ENCODE assay signal across 9 mouse cellular contexts in the genomic region with DNA sequence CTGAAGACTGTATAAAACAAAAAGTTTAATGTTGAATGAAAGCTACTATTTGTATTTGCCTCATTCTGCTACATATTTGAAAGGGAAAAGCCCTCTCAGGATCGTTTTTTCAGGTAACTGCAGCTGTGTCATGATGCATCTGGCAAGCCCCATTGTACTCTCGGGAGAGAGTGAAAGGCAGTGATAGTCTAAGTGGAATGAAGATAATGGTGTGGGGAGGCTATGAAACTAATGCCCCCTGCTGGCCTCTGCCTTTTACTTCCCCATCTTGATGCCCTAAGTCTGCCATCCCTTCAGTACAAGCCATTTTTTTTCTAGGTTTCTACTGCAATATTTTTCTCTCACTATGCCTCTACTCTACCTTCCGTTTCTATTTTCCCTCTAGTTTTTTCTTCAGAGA.
DNase-seq lines count a peak whose midpoint lies in the region; ATAC-seq and TF ChIP-seq lines count a peak whose summit lies in the region.
"Had no signal": no experiment of that assay in that cellular context is flagged by ENCODE, and none has a peak within 500 bp of the region (broad histone marks: within the 10 kb centered on the region; RNA-seq: fewer than 3 reads in every experiment).

No protein-coding gene starts in this region.

- H3K4me1 ChIP-seq in hindbrain, postnatal 0 days (ENCODE audit: insufficient read depth, low read length) = no peaks in the 10 kb centered on the region
- no peaks in the 10 kb centered on the region for H3K4me1 ChIP-seq in hindbrain, embryonic 16.5 days (ENCODE audit: control insufficient read depth, insufficient read depth, low read depth, low read length)
- H3K4me1 ChIP-seq in E14TG2a.4 (replicated peaks; ENCODE audit: low read depth, low read length) = no peaks in the 10 kb centered on the region
- no peaks in the 10 kb centered on the region for H3K4me1 ChIP-seq in forebrain, embryonic 15.5 days
- H3K4me1 ChIP-seq: hindbrain, embryonic 12.5 days had no signal

- H3K9ac ChIP-seq in hindbrain, postnatal 0 days (replicated peaks; ENCODE audit: low read length) = no peak overlapping the region
- no peak overlapping the region for H3K9ac ChIP-seq in hindbrain, embryonic 16.5 days (ENCODE audit: low read depth, low read length)
- no peak overlapping the region for H3K9ac ChIP-seq in forebrain, embryonic 15.5 days (replicated peaks)
- H3K9ac ChIP-seq: hindbrain, embryonic 12.5 days had no signal

- no peak overlapping the region for H3K27ac ChIP-seq in hindbrain, postnatal 0 days
- H3K27ac ChIP-seq in hindbrain, embryonic 16.5 days (ENCODE audit: low read depth, low read length) = no peak overlapping the region
- no peak overlapping the region for H3K27ac ChIP-seq in forebrain, embryonic 15.5 days (replicated peaks)
- H3K27ac ChIP-seq: hindbrain, embryonic 12.5 days had no signal

- peak; percentile 27 for TF ChIP-seq CTCF in hindbrain, postnatal 0 days (IDR thresholded peaks at IDR 0.05; ENCODE audit: low read depth)
- peak; percentile 30 for TF ChIP-seq CTCF in E14TG2a.4 (conservative IDR thresholded peaks at IDR 0.05; ENCODE audit: low read length)

- no peaks in the 10 kb centered on the region; the same call in 1 of the 2 replicates for H3K36me3 ChIP-seq in hindbrain, postnatal 0 days (ENCODE audit: insufficient read depth, low read length)
- H3K36me3 ChIP-seq in hindbrain, embryonic 16.5 days (ENCODE audit: control insufficient read depth, insufficient read depth, low read length) = no peaks in the 10 kb centered on the region
- peaks cover 10% of the 10 kb centered on the region for H3K36me3 ChIP-seq in E14TG2a.4 (ENCODE audit: insufficient read depth, low read length)
- H3K36me3 ChIP-seq in forebrain, embryonic 15.5 days = no peaks in the 10 kb centered on the region
- H3K36me3 ChIP-seq: hindbrain, embryonic 12.5 days had no signal

- H3K27me3 ChIP-seq in hindbrain, postnatal 0 days (ENCODE audit: insufficient read depth, low read length) = no peaks in the 10 kb centered on the region
- H3K27me3 ChIP-seq in hindbrain, embryonic 16.5 days (replicated peaks; ENCODE audit: control insufficient read depth, insufficient read depth, low read length) = no peaks in the 10 kb centered on the region
- H3K27me3 ChIP-seq in E14TG2a.4 (ENCODE audit: insufficient read depth, low read length) = no peaks in the 10 kb centered on the region
- H3K27me3 ChIP-seq in forebrain, embryonic 15.5 days = no peaks in the 10 kb centered on the region
- H3K27me3 ChIP-seq: hindbrain, embryonic 12.5 days had no signal

- H3K9me3 ChIP-seq in hindbrain, postnatal 0 days (ENCODE audit: low read length) = no peaks in the 10 kb centered on the region
- no peaks in the 10 kb centered on the region for H3K9me3 ChIP-seq in hindbrain, embryonic 16.5 days (ENCODE audit: control insufficient read depth, low read length)
- H3K9me3 ChIP-seq in E14TG2a.4 (ENCODE audit: low read length) = no peaks in the 10 kb centered on the region
- H3K9me3 ChIP-seq in forebrain, embryonic 15.5 days = no peaks in the 10 kb centered on the region
- H3K9me3 ChIP-seq: hindbrain, embryonic 12.5 days had no signal

- DNase-seq in hindbrain, postnatal 0 days (ENCODE audit: low spot score) = no peak
- DNase-seq in lung, postnatal 10 days = peak; percentile 28
- no peak for DNase-seq in neural tube, embryonic 10.5 days (ENCODE audit: extremely low spot score, low spot score)

- H3K4me2 ChIP-seq in hindbrain, postnatal 0 days (ENCODE audit: low read depth, low read length) = no peak overlapping the region
- no peak overlapping the region for H3K4me2 ChIP-seq in hindbrain, embryonic 16.5 days (ENCODE audit: low read length)
- H3K4me2 ChIP-seq in forebrain, embryonic 15.5 days (replicated peaks) = no peak overlapping the region
- H3K4me2 ChIP-seq: hindbrain, embryonic 12.5 days had no signal

- H3K4me3 ChIP-seq in hindbrain, postnatal 0 days (ENCODE audit: low read length) = no peak overlapping the region
- no peak overlapping the region for H3K4me3 ChIP-seq in hindbrain, embryonic 16.5 days (ENCODE audit: low read length)
- no peak overlapping the region for H3K4me3 ChIP-seq in E14TG2a.4 (replicated peaks; ENCODE audit: low read length)
- no peak overlapping the region for H3K4me3 ChIP-seq in forebrain, embryonic 15.5 days
- H3K4me3 ChIP-seq: hindbrain, embryonic 12.5 days had no signal

- 47% methylated on average over 3 of the region's 3 CpGs for WGBS in hindbrain, postnatal 0 days
- 50% methylated on average over 3 of the region's 3 CpGs for WGBS in hindbrain, embryonic 16.5 days
- WGBS in forebrain, embryonic 15.5 days = 40% methylated on average over 3 of the region's 3 CpGs

- ATAC-seq in hindbrain, postnatal 0 days = no peak
- no peak for ATAC-seq in hindbrain, embryonic 16.5 days
- peak; percentile 83 for ATAC-seq in common myeloid progenitor, adult 5-6 weeks (replicated peaks; ENCODE audit: low read depth, poor library complexity, severe bottlenecking)
- ATAC-seq in cerebellum, adult (ENCODE audit: insufficient number of reproducible peaks, low FRiP score, low TSS enrichment) = no peak
- no peak for ATAC-seq in forebrain, embryonic 15.5 days (replicated peaks)
